Mouse (Mus musculus) neural tube, embryonic 10.5 days (tissue): ENCODE data around the gene Pafah1b1.

Experiments
- DNase-seq: peaks from one replicate; pipeline ENCODE4 v3.0.0-alpha.2; 2017; ENCODE audit warnings: low spot score; ENCODE audit errors: extremely low spot score

Gene Pafah1b1

GRCm38 (mm10) chr11:74721141-74721540 is 3.3 kb downstream of the Pafah1b1 start:
- no peak for DNase-seq

GRCm38 (mm10) chr11:74720668-74721067 is 3.8 kb downstream of the Pafah1b1 start:
- DNase-seq = no peak

DNA sequence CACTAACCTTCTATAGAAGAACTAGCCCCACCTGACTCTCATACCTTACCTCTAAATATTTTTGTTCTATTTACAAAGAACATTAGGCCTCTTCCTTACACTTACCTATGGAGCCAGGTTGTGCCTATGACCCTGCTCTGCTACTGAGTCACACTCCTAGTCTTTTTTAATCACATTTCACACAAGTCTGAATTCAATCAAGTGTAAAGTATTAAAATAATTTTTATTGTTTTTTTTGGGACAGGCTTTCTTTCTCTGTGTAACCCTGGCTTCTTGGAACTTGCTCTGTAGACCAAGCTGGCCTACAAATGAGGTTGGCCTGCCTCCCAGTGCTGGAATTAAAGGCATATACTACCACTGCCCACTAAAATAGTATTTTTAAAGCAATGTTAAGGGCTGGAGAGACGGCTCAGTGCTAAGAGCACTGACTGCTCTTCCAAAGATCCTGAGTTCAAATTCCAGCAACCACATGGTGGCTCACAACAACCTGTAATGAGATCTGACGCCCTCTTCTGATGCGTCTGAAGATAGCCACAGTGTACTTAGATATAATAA is 8.4 kb downstream of the Pafah1b1 start:
- no peak for DNase-seq

DNA sequence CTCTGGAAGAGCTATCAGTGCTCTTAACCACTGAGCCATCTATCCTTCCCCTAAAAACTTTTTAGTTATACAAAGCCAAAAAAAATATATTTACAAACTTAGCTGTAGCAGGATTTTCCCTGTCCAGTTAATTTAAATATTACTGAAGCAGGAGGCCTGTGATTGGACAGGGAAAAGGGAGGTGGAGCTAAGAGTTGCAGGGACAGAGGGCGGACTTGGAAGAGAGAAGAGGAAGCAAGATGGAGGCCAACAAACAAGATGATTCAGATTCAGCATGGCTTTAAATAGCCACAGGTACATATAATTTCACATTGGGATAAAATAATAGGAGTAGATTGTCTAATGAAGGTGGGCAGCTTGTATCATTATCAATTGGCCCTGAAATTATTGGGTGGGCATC is 13.8 kb downstream of the Pafah1b1 start:
- DNase-seq = no peak

DNA sequence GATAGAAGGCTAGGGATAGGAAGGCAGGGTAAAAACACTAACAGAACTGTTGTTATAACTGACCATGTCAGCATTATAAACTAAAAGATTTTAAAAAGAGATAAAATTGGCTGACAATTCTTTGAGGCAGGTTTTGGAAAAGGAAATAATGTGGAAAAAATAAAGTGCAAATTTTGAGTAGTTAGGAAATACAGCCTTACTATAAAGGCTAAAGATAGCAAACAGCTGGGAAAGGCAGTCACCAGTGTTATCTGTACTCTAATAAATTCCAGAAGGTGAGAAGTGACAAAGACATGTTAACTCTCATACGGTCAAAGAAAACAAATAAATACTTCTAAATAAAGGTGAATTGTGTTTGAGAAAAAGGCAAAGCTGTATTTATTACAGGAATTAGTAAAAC is 15.7 kb downstream of the Pafah1b1 start:
- DNase-seq = no peak

- no peak for DNase-seq
These were observed 20.4 kb downstream of the Pafah1b1 start for GRCm38 (mm10) chr11:74704068-74704467.

DNA sequence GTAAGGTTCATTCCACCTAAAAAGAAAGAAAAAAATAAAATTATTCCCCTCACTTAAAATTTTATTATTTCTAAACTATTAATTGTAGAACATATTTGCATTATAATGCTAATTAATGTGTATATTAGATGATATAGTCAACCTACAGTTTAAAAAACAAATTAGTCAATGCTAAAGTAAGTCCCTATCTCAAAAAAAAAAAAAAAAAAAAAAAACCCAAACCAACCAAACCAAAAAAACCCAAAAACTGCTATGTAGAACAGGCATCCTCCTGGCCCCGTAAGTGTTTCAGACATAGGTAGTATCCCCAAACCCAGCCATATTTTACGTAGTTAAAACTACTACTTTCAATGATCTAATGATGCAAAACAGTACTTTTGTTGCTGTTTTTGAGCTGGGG is 25.0 kb downstream of the Pafah1b1 start:
- no peak for DNase-seq

DNA sequence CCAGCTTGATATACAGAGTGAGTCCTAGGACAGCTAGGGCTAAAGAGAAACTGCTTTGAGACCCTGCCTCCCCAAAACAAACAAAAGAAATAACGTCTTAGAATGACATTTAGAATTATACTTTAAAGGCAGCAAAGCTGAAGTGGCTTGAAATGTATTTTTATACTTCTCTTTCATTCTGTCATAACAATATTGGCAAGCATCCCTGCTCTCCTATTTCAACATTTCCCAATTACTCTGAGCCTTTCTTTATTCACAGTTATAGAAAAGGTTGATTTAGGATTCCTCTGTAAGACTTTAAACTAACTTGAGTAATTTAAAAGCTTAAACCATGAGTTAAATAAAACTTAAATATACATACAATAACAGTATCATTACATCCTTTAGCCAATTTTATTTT is 32.3 kb downstream of the Pafah1b1 start:
- no peak for DNase-seq

GRCm38 (mm10) chr11:74675156-74675555 is 49.3 kb downstream of the Pafah1b1 start:
- no peak for DNase-seq

GRCm38 (mm10) chr11:74674713-74675112 is 49.8 kb downstream of the Pafah1b1 start:
- DNase-seq = no peak

DNA sequence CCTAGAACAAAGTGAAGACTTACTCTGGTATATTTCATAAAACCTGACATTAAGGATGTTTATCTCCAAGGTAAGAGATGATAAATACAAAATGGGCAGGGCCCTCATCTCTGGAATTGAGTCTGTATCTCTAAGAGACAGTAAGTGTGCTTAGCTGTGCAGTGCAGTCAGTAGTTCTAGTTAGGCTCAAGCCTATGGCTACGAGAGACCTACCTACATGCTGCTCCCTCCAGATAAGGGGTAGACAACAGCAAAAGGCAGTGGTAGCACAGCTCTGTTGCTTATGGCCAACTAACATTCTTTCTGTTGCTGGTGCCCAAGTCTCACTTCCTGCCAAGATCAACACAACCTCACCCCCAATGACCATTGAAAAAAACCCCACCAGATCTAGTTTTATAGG is 50.9 kb downstream of the Pafah1b1 start:
- no peak for DNase-seq

DNA sequence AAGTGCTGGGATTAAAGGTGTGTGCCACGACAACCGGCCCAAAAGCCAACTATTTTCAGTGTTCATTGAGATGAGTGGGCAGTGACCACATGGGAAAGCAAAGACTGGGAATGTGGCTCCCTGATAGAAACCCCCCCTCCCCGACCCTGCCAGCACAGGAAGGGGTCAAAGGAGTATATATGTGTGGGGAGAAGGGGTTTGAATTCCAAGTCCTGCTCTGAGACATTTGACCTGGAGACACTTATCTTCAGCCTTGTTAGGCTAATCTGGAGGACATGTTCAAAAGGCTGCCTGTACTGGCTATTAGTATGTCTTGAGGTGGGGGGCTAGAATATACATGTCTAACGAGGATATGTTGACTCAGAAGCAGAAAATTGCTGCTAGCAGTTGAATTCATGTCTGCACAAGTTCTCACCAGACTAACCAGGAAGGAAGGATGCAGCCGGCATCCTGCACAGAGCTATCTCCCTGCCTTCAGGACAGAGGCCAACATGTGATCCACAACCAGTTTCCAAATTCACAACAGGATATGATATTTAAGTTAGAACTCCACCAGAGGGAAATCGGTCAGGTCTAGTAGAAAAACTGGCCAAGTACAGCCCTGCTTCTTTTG is 51.5 kb downstream of the Pafah1b1 start:
- DNase-seq = no peak

DNA sequence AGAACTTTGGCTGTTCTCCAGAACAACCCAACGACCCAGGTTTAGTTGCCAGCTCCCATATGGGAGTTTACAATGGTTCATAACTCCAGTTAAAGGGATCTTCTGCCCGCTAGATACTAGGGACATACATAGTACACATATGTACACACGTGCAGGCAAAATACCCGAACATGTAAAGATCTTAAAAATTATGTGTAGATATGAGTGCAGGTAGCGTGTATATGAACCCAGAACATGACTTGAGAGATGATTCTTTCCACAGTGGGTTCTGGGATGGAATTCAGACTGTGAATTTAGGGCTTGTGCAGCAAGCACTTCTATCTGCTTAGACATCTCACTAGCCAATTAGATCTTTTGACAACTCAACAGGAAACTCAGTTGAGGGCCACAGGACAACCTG is 52.6 kb downstream of the Pafah1b1 start:
- no peak for DNase-seq

- DNase-seq = no peak
These were observed 53.5 kb downstream of the Pafah1b1 start for GRCm38 (mm10) chr11:74671013-74671412.

DNA sequence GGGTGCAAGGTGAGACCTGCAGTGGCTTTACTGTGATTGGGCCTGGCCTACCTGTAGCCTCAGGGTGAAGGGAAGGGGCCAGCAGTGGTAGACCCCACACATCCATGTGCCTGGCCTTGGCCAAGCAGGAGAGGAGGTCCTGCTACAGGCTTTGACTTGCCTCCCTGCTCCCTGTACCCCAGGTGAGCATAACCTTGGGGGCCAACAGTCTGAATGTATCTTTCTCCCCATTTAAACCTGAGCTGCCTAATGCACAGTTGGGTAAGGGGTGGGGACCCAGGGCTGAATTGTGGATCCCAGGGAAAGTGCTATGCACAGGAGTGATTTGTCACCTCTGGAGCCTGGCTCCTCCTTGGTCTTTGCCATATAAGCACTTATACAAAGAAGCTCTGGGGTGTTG is 54.3 kb downstream of the Pafah1b1 start:
- no peak for DNase-seq

DNA sequence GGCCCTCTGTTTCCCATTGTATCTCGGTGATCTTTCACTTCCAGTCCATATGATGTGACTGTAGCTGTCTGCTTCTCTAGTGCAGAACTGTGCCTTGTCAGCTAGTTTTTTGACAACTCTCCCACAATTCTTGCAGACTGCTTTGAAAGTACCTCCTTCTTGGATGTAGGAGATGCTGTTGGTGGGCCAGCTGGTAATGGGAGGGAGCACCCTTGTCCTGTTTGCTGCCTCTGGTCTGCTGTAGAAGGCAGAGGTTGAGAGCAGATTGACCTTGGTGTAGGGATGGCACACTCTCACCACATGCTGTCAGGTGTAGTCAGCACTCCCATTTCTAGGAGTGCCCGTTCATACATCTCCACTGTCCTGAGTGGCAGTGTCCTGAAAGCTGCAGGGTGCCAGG is 55.5 kb downstream of the Pafah1b1 start:
- DNase-seq = no peak

- DNase-seq = no peak
These were observed 56.0 kb downstream of the Pafah1b1 start for GRCm38 (mm10) chr11:74668466-74668865.

- no peak for DNase-seq
These were observed 56.9 kb downstream of the Pafah1b1 start for GRCm38 (mm10) chr11:74667582-74668010.

GRCm38 (mm10) chr11:74666776-74667581 is 57.5 kb downstream of the Pafah1b1 start:
- no peak for DNase-seq

DNA sequence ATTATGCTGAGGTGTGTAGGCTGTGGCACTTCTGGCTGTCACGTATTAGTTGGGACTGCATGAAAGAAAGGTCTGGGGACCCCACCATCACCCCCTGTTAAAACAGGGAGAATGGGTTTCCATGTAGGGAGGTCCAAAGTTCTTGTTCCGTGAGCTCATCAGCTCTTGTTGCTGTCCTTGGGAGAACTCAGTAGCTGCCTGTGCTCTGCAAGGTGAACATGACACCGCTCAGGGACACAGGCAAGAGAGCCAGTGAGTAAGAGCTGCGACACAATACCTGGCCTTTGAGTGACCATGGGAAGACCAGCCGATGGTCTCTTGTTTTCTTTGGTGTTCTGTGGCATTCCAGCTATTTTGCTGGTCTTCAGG is 58.2 kb downstream of the Pafah1b1 start:
- no peak for DNase-seq

GRCm38 (mm10) chr11:74665631-74666283 is 58.7 kb downstream of the Pafah1b1 start:
- DNase-seq = no peak

DNA sequence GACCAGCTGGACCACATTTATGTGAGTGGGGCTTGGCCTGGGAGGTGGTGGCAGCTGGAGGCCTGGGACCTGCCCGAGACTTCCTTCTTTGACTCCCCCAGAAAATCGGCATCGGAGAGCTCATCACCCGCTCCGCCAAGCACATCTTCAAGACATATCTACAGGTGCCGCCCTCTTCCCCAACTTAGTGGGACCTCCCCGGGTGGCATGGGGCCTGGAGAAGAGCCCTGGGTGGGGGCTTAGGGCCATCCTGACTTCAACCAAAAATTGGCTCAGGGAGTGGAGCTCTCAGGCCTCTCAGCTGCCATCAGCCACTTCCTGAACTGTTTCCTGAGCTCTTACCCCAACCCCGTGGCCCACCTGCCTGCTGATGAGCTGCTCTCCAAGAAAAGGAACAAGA is 59.6 kb downstream of the Pafah1b1 start:
- no peak for DNase-seq
